Mouse (Mus musculus) heart, adult 9 months (tissue): ENCODE results near the gene Ptgfrn.

Experiments
- DNase-seq, 2 experiments: peaks; one replicate each; pipeline ENCODE4 v3.0.0; 2022; ENCODE audit warnings: low spot score in 2 of 2

The Ptgfrn gene

DNA sequence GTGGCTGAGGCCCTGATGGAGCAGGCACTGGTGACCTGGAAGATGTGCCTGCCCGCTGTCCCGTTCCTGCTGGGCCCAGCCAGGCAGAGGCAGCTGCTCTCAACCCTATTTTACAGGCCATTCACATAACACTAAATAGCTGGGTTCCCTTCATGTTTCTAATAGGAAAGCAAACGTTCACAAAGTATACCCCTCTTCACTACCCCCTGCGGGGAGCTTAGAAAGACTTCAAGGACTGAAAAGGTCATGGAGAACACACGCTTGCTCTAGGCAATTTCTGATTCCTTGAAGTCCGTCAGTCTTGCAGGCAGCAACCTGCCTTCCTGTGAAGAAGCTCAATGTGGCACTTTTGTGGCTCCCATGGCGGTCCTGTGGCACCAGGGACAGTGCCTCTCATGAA lies 68.1 kb downstream of the Ptgfrn start:
- DNase-seq, result no peak

DNA sequence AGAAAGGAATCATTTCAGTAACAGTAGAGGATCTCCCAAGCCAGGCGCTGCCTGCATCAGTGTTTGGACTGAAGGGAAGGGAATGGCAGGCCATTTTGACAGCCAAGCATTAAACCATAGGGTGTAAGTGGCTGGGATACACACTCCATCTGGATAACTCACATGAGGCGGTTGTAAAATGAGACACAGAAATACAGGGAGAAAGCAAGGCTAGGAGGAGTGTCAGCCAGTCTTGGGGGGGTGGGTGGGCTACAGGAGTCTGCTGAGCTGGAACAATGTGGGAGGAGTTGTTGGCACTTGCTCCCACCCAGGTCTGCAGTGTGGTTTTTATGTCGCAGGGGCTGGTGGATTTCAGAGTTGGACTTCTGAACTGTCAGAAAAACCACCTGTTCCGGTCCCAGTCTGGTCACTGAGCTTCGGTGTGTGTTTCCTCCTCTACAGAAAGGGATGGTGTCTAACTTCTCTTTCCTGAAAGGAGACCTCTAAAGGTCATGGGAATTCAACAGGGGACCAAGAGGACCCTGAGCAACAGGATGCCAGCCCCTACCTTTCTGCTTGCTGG lies 72.0 kb downstream of the Ptgfrn start:
- no peak for DNase-seq

DNA sequence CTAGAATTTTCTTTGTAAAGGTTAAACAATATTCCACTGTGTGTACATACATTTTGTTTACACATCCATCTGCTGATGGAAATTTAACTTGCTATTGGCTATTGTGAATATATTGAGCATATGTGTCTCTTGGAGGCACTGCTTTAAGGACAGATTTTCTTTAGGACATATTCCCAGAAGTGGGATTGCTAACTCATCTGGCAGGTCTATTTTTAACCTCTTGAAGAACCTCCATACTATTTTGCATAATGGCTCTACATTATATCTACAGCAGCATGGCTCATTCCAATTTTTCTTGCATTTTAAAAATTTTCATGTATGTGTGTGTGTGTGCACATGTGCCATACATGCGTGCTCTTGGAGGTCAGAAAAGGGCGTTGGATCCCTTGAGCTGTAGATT lies 74.1 kb downstream of the Ptgfrn start:
- no peak for DNase-seq

DNA sequence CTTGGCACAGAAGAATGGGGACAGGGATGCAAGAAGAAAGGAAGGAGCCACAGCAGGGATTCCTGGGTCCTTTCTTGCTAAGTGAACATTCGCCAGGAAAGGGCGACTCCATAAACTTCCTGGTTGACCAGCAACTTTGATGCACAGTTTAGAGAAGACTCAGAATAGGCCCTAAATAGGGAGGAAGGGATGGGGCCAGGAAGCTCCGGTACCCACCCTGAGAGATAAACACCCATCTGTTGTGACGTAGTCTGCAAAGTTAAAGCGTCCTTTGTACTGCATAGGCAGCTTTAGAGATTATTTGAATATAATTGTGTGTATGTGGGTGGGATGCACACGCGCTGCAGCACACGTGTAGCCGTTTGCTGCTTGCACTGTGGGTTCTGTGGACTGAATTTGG lies 75.6 kb downstream of the Ptgfrn start:
- DNase-seq, result no peak

DNA sequence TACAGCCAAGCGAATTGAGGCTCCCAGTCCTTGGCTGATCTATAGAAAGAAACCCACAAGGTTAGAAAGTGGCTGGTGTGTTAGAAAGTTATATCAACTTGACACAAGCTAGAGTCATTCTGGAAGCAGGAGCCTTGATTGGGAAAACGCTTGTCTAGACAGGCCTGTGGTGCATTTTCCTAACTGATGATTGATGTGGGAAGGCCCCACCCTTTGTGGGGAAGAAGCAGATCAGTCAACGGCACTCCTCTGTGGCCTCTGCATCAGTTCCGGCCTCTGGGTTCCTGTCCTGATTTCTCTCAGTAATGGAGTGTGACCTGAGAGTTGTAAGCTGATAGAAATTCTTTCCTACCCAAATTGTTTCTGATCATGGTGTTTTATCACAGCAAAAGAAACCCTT lies 76.4 kb downstream of the Ptgfrn start:
- DNase-seq, result no peak

DNA sequence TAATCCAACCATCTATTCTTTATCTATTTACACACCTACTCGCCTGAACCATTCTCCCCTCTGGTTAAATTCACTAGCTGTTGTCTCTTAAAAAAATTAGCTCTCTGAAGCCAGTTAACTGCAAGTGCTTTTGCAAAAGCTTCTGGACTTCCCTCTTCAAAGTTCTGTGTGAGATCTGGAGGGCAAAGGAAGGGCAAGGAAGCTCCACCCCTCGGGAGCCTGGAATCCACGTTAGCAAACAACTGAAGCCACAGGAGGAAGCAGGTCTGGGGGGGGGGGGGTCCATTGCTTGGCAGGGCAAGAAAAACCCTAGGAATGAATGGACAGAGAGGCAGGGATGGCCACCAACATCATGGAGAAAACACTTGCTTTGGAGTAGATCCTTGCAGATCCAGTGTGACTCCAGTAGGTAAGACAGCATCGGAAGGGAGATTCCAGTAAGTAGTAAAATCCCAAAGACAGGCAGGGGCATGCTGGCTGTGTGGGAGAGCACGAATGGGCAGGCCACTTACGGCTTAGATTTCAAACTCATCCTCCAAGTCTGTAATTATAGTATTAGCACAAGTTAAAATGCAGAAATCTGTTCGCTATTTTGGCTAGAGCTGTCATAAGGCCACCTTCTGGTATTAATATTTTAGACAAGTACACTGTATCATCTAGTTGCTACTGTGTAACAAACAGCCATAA lies 78.5 kb downstream of the Ptgfrn start:
- no peak for DNase-seq

DNA sequence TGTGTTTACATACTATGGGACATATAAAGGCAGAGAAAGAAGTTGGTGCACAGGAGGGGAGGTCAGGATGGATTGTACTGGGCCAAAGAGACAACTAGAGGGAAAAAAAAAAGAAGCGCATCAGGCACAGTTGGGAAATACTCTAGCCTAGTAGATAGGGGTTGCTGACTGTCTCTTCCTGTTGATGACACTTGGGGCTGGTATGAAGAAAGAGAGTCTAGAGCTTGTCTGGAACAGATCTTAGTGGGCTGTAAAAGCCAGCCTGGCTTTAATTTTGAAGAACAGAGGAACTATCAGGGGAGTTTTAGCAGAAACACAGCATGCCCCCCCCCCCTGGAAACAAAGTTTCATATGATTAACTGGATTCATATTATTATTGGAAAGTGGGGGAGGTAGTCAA lies 79.4 kb downstream of the Ptgfrn start:
- DNase-seq, result no peak

DNA sequence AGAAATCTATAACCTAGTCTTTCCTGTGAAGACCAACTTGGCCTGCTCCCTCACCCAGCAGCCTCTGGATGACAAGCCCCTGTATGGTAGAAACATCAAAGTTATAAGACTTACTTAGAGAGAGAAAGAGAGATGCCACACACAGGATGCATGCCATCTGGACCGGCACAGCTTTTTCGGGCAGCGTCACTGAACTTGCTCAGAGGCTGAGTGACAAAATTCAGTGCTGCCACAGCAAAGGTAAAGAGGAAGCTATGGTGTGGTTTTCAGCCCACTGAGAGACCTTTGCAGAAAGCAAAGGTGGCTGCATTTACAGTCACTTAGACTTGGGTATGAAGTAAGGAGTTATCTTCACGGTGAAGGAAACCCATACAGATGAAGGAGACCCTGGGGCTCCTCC lies 80.7 kb downstream of the Ptgfrn start, which contains the start of gene Cd101:
Cd101 (minus strand) TSS at position 218 of the 400 bp plus-strand sequence.
- DNase-seq, result no peak

DNA sequence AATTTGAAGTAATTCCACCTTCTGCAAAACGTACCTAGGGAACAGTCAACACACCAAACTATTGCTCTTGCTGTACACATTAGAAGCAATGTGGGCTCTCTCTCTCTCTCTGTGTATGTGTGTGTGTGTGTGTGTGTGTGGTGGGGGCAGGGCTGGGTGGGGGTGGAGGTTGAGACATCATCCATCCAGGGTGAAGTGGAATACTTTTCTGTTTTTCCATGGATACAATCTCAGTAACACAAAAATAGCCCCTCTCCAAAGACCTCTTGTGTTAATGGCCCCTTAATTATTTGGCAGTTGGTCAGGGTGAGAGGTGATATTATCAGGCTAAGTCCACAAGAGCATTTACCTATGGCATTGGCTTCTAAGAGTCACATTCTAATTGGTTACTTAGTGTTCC lies 83.3 kb downstream of the Ptgfrn start:
- no peak for DNase-seq

DNA sequence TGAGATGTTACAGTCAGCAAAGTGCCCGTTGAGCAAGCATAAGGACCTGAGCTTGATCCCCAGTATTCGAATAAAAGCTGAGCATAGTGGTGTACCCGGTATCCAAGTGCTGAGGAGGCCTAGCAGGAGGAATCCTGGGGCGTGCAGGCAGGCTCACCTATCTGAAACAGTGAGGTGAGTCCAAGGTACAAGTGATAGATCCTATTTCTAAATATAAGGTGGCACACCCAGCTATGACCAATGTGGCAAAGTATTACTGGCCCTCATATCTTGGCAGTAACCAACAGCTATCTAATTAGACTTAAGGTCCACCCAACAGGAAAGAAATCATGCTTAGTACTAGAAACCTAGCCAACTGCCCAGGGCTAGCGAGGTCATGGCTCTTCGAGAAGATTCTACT lies 87.1 kb downstream of the Ptgfrn start:
- no peak for DNase-seq

DNA sequence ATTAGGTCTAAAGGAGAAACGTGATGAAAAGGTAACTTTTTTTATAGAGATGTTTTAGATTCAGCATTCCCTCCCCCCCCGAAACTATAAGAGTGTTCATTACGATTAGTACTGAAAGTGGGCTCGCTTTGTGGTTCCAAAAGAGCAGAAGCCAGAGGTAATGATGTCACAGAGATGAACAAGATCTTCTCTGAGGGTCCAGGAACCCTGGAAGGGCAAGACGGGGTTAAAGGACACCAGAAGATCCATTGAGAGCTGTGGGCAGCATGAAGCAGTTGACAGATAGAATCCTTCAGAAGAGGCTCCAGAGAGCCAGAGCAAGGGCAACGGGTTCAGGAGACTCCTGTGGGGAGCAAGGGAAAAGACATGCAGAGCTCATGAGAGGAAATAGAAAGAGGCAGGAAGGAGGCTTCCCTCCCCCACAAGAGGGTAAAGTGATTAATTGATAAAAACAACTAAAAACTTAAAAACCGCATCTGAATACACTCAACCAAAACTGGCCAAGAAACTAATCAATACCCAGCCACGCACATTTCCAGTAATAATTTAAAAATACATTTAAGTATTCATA lies 88.5 kb downstream of the Ptgfrn start:
- DNase-seq, result no peak

DNA sequence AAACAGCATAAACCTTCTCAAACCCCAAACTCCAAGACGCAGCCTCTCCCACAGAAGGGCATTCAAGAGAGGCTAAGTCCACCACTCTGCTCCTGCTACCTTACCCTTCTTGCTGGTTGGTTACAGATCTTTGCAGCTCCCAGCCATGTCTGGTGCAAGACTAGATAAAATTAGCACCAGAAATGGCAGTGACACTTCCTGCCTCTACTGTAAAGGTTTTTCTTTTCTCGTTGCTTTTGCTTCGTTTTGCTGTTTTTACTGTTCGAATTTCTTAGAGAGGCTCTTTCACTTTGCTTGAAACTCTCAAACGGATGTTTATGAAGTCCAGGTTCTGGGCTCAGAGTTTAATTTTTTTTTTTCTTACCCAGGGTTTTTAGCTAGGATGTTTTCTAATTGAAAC lies 89.0 kb downstream of the Ptgfrn start:
- no peak for DNase-seq

DNA sequence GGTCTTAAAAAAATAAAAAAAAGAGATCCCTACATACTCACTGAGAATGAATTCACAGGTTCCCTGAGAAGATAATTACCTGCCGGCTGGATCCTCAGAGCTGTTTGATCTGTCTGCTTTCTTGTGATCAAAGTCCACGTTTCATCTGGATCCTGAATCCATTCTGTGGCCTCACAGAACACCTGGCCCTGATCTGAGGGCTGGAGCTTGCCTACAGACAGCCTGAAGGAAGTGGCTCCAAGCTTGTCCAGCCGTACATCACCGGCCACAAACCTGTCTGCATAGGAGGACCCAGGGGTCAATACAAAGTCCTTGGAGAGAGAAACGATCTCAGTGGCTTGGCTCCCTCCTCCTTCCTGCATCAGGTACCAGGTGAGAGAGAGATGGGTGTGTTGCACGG lies 91.6 kb downstream of the Ptgfrn start:
- DNase-seq, result no peak

DNA sequence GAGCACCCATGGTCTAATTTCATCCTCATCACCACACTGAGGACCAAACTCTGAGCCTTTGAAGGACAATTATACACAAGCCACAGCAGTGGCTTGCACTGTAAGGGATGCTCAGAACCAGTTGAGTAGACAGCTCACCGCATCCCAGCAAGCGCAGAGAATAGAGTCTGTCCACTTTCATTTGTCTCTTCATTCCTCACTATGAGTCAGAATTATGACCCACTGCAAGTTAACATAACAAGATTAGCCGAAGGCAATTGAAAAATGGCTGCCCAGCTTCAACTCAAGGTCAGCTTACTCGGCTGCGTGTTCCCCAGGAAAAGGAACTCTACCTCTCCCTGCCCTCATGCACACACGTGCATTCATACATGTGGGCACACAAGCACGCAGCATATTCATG lies 94.0 kb downstream of the Ptgfrn start:
- DNase-seq, result no peak

DNA sequence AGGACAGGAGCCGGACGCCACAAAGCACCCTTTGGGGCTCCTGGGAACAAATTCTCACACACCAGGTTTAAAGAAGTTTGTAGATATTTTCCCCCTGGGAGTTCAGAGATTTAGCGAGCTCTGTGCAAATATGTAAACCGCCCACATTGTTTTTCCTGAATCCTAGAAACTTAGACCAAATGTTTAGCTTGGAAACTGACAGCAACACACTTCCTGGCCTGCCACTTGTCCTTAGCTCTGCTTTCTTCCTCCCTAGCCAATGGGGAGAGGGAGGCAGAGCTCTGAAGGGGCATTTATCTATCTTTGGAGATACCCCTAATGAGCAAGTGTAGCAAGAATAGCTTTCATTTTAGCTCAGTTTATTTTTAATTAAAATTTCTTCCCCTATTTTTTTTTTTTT lies 94.8 kb downstream of the Ptgfrn start:
- DNase-seq, result peak in 1 of 2 experiments; percentile 8

DNA sequence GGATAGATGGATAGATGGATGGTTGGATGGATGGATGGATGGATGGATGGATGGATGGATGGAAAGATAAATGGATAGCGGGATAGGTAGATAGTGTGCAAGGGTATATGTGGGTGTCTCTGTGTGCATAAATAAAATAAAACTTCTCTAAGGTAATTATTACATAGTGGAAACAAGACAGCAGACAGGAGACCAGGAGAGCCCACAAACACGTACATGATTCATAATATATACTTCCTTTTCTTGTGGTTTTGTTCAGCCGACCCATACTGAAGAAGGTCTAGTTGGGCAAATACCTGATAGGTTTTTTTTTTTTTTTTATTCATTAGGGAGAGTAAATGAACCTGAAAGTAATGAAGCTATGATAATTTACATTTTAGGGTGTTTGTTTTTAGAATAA lies 96.5 kb downstream of the Ptgfrn start:
- no peak for DNase-seq

DNA sequence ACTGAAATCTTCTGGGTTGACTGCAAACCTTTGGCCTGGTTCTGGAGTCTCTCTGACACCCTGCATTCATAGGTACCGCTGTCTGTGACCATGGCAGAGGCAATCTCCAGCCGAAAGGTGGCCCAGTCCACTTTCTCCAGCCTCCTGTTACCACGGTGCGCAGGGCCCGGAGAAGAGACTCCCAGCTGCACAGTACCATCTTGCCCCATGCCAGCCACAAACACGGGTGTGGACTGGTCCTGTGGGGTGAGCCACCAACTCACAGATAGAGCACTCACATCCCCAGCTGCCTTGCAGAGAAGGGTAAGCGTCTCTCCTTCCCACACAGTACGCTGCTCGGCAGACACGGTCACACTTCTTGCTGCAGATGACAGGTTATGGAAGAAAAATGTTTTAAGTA lies 97.1 kb downstream of the Ptgfrn start:
- DNase-seq, result no peak

DNA sequence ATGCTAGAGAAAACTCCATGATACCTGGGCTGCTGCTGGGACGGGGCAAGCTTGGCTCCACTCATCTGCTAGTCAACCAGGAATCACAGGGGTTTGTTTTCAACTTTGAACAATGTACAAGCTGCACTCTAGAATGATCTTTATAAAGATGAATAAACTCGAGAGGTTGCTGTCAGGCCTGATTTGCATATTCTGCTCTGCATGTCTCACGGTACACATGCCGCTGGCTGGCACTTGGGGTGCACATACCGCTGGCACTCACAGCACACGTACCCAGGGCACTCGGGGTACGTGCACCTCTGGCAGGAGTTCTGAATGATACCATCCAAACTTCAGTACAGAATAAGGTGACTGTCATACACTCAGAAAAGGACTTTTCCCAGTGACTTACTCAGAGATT lies 97.5 kb downstream of the Ptgfrn start:
- DNase-seq, result no peak

DNA sequence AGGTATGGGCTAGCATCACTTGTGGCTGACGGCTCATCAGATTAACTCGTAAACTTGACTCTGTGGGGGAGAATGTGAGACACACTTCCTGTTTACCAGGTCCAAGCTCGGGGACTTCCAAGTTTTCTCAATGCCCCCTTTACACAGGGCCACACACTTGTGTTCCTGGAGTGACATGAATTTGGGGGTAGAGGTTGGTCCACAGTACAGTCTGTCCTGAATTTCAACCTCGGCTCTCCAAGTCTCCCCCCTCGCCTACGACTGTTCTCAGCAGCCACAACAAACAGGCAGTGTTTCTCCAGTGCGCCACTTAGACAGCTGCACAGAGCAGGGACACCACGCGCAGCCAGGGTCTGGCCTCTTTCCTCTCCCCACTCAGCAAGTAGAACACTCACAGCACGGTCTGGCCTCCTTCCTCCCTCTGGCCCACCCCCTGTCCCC lies 97.9 kb downstream of the Ptgfrn start:
- peak in 1 of 2 experiments; percentile 44 for DNase-seq

DNA sequence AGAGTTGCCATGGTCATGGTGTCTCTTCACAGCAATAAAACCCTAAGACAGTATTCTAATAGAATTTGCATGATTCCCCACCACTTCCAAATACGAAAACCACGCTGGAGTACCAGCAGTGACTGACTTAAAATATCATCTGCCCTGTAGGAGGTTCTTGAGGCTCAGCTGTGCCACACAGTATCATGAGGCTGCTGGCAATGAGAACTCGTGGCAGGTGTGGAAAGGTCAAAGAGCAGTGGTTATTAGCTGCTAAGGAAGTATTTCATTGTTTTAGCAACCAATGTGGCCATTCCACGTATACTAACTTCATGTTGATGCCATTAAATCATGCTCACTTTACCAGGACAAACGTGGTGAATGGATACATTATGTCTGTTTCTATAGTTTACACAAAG lies 98.9 kb downstream of the Ptgfrn start:
- no peak for DNase-seq

DNA sequence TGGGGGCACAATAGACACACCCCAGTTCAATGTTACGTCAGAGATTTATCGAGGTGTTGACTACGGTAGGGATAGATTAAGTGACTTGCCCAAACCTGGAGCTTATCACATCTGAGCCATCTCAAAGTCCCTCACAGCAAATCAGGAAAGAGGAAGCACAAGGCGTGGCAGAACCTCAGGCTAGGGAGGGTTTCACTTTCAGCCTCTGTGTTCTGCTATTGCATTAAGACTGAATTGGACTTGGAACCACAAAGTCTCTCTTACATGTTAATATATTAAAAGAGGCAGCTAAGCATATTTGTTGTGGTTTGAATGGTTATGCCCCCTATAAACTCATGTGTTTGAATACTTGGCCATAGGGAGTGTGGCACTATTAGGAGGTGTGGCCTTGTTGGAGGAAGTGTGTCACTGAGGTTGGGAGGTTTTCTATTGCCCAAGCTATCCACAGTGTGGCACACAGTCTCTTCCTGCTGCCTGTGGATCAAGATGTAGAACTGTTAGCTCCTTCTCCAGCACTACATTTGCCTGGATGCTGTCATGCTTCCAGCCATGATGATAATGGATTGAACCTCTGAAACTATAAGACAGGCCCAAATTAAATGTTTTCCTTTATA lies 99.4 kb downstream of the Ptgfrn start:
- DNase-seq, result peak in 1 of 2 experiments; percentile 6

DNA sequence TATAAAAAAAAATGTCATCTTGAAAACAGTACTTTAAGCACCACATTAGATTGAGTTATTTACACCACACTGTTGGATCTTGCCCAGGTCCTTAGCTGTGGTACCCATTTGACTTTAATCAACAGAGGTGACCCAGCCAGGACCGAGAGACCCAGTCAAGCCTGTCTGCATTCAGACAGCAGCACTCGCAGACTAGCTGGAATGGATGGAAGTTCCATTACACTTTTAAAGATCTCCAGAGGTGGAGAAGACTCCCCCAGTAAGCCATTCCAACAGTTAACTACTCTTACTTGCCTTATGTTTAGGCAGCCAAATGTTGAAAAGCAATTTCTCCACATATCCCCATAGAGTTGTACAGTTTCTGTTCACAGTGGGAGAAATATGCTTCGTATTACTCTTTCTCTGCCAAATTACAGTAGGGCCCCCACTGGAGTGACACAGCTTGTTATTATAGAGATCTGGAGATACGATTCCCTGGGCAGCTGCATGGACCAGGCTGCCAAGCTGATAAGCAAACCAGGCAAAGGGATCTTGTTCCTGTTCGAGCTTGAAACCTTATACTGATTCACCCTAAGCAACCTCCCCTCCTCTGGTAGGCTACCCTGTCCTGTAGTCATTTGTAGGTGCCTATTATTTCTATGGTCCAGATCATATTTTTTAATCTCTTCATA lies 102.8 kb downstream of the Ptgfrn start:
- DNase-seq, result no peak

DNA sequence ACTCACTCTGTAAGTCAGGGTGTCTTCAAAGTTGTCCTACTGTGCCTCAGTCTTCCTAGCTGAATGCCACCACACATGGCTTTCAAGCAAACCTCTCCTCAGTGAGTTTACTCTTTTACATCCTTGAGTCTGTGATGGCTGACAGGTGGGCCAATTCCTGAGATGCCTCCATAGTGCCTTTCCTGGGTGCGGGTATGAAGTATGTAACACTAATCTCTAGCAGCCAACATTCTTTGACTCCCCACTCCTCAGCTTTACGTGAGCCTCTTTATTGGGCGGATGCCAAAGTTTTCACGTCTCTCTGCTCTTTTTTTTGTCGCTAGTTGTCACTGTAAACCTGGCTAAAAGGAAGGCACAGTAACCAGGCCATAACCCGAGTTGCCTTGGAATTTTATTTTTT lies 104.7 kb downstream of the Ptgfrn start:
- no peak for DNase-seq
